ENCODE assay signal across 23 mouse cellular contexts in the genomic region with DNA sequence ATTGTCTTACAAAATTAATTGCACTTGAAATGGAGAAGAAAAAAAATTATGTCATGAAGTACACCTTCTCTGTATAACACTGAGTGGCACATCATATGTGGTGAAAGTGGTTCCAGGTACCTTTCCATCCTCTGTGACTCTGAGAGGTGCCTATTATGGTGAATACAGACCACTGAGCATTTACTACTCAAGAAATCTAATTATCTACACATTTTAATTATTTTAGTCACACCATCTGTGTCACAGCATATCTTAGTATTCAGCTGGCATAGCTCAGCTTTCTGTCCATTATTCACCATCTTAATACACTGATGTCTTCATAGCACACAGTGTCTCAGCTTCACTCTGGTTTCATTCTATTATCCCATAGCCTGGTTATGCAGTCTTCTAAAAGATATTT. TPM values are rescaled to one million over a fixed set of nuclear protein-coding genes. Genes with fewer than 3 reads are reported as not detected.
DNase-seq lines count a peak whose midpoint lies in the region; ATAC-seq and TF ChIP-seq lines count a peak whose summit lies in the region.
"Had no signal": no experiment of that assay in that cellular context is flagged by ENCODE, and none has a peak within 500 bp of the region (broad histone marks: within the 10 kb centered on the region; RNA-seq: fewer than 3 reads in every experiment).

No protein-coding gene starts in this region.

- DNase-seq in forebrain, embryonic 14.5 days (ENCODE audit: low spot score): peak; percentile 51
- no peak for DNase-seq in forebrain, embryonic 11.5 days (ENCODE audit: low spot score)
- no peak for DNase-seq in midbrain, embryonic 11.5 days (ENCODE audit: low spot score, missing footprints)
- DNase-seq in midbrain, postnatal 0 days (ENCODE audit: low spot score): no peak
- peak; percentile 60 for DNase-seq in brain, embryonic 14.5 days (ENCODE audit: low read depth)
- DNase-seq in left cerebral cortex, adult 2 months (ENCODE audit: extremely low spot score in 1 of 2, low spot score in 2 of 2): no peak
- no peak for DNase-seq in left cerebral cortex, postnatal 10 days (ENCODE audit: extremely low spot score in 1 of 2, low spot score in 2 of 2)
- DNase-seq: adrenal gland, postnatal 14 days; cerebellum, adult 18-20 months; cerebellum, adult 9-11 months; cerebellum, postnatal 36 days; gastrocnemius, postnatal 14 days; kidney, adult 18-20 months had no signal

- TF ChIP-seq CTCF in midbrain, postnatal 0 days (IDR thresholded peaks at IDR 0.05): no peak
- TF ChIP-seq CTCF in brain, embryonic 14.5 days (IDR thresholded peaks at IDR 0.05; ENCODE audit: borderline replicate concordance, extremely low read depth, insufficient read depth, insufficient read length): no peak
- TF ChIP-seq CTCF in left cerebral cortex, adult 2 months (IDR thresholded peaks at IDR 0.05): no peak

- intact Hi-C loops in left cerebral cortex, adult 2 months (cut with DNase I): loop anchor here (10.0 kb wide), 2 partner anchors 149 to 349 kb away; no protein-coding TSS in a partner anchor
- intact Hi-C loops in left cerebral cortex, postnatal 10 days (cut with DNase I): no loop called here

- no peaks in the 10 kb centered on the region for H3K27me3 ChIP-seq in forebrain, embryonic 14.5 days (replicated peaks; ENCODE audit: control insufficient read depth, insufficient read depth, low read length)
- peaks cover 1% of the 10 kb centered on the region; the same call in 1 of the 2 replicates for H3K27me3 ChIP-seq in forebrain, embryonic 11.5 days (ENCODE audit: control insufficient read depth, insufficient read depth, low read length)
- peaks cover 3% of the 10 kb centered on the region; the same call in 1 of the 2 replicates for H3K27me3 ChIP-seq in midbrain, embryonic 11.5 days (ENCODE audit: control insufficient read depth, insufficient read depth, low read length)
- H3K27me3 ChIP-seq in midbrain, postnatal 0 days (ENCODE audit: insufficient read depth, low read length): no peaks in the 10 kb centered on the region
- H3K27me3 ChIP-seq in forebrain, embryonic 16.5 days (replicated peaks; ENCODE audit: control insufficient read depth, insufficient read depth, low read length): no peaks in the 10 kb centered on the region
- H3K27me3 ChIP-seq: CH12.LX; intestine, embryonic 15.5 days; Patski had no signal

- no peak overlapping the region for H3K27ac ChIP-seq in forebrain, embryonic 14.5 days (ENCODE audit: low read depth, low read length)
- no peak overlapping the region for H3K27ac ChIP-seq in forebrain, embryonic 11.5 days (ENCODE audit: low read depth, low read length)
- no peak overlapping the region for H3K27ac ChIP-seq in midbrain, embryonic 11.5 days (ENCODE audit: low read depth, low read length)
- H3K27ac ChIP-seq in midbrain, postnatal 0 days (ENCODE audit: low read depth, low read length): no peak overlapping the region
- no peak overlapping the region for H3K27ac ChIP-seq in forebrain, embryonic 16.5 days (ENCODE audit: low read length)
- no peak overlapping the region for H3K27ac ChIP-seq in left cerebral cortex, adult 2 months
- H3K27ac ChIP-seq: embryonic facial prominence, embryonic 13.5 days; intestine, embryonic 15.5 days had no signal

- H3K4me2 ChIP-seq in forebrain, embryonic 14.5 days (ENCODE audit: low read length): no peak overlapping the region
- no peak overlapping the region for H3K4me2 ChIP-seq in forebrain, embryonic 11.5 days (ENCODE audit: low read depth, low read length, severe bottlenecking)
- H3K4me2 ChIP-seq in midbrain, embryonic 11.5 days: no peak overlapping the region
- H3K4me2 ChIP-seq in midbrain, postnatal 0 days (ENCODE audit: low read depth, low read length, poor library complexity, severe bottlenecking): no peak overlapping the region
- H3K4me2 ChIP-seq in forebrain, embryonic 16.5 days (ENCODE audit: low read length): no peak overlapping the region
- H3K4me2 ChIP-seq: embryonic facial prominence, embryonic 13.5 days; heart, embryonic 12.5 days; intestine, embryonic 15.5 days had no signal

- peak; percentile 41; the same call in 1 of the 2 replicates for ATAC-seq in forebrain, embryonic 14.5 days
- ATAC-seq in forebrain, embryonic 11.5 days (replicated peaks; ENCODE audit: low FRiP score): no peak
- peak; percentile 28; the same call in 1 of the 2 replicates for ATAC-seq in midbrain, embryonic 11.5 days (ENCODE audit: low FRiP score)
- no peak for ATAC-seq in midbrain, postnatal 0 days (ENCODE audit: low FRiP score)
- ATAC-seq in forebrain, embryonic 16.5 days: peak; percentile 46
- ATAC-seq: activated CD4-positive, CD25-positive, alpha-beta regulatory T cell, adult 4 months; intestine, embryonic 15.5 days; Patski had no signal

- H3K36me3 ChIP-seq in forebrain, embryonic 14.5 days (ENCODE audit: control insufficient read depth, insufficient read depth, low read length): no peaks in the 10 kb centered on the region
- no peaks in the 10 kb centered on the region for H3K36me3 ChIP-seq in forebrain, embryonic 11.5 days (ENCODE audit: control insufficient read depth, insufficient read depth, low read length)
- H3K36me3 ChIP-seq in midbrain, embryonic 11.5 days (ENCODE audit: control insufficient read depth, insufficient read depth, low read length): no peaks in the 10 kb centered on the region
- no peaks in the 10 kb centered on the region for H3K36me3 ChIP-seq in midbrain, postnatal 0 days (ENCODE audit: insufficient read depth, low read length)
- H3K36me3 ChIP-seq in forebrain, embryonic 16.5 days (ENCODE audit: control insufficient read depth, insufficient read depth): no peaks in the 10 kb centered on the region
- H3K36me3 ChIP-seq: embryonic facial prominence, embryonic 13.5 days; heart, embryonic 12.5 days; intestine, embryonic 15.5 days had no signal

- no peaks in the 10 kb centered on the region for H3K9me3 ChIP-seq in forebrain, embryonic 14.5 days (replicated peaks; ENCODE audit: control insufficient read depth, low read length)
- no peaks in the 10 kb centered on the region for H3K9me3 ChIP-seq in forebrain, embryonic 11.5 days (ENCODE audit: control insufficient read depth, low read length)
- H3K9me3 ChIP-seq in midbrain, embryonic 11.5 days (ENCODE audit: control insufficient read depth, low read length): no peaks in the 10 kb centered on the region
- H3K9me3 ChIP-seq in midbrain, postnatal 0 days (ENCODE audit: low read length): no peaks in the 10 kb centered on the region
- no peaks in the 10 kb centered on the region for H3K9me3 ChIP-seq in forebrain, embryonic 16.5 days (ENCODE audit: control insufficient read depth, low read length)
- H3K9me3 ChIP-seq: embryonic facial prominence, embryonic 13.5 days; heart, embryonic 12.5 days; intestine, embryonic 15.5 days had no signal

- H3K9ac ChIP-seq in forebrain, embryonic 14.5 days (ENCODE audit: low read length): no peak overlapping the region
- H3K9ac ChIP-seq in forebrain, embryonic 11.5 days (ENCODE audit: low read length): no peak overlapping the region
- H3K9ac ChIP-seq in midbrain, embryonic 11.5 days (ENCODE audit: low read length): no peak overlapping the region
- no peak overlapping the region for H3K9ac ChIP-seq in midbrain, postnatal 0 days (replicated peaks; ENCODE audit: low read length, poor library complexity, severe bottlenecking)
- H3K9ac ChIP-seq in forebrain, embryonic 16.5 days (replicated peaks; ENCODE audit: low read depth, low read length): no peak overlapping the region
- H3K9ac ChIP-seq: embryonic facial prominence, embryonic 13.5 days; heart, embryonic 12.5 days; intestine, embryonic 15.5 days had no signal

- no peak for TF ChIP-seq POLR2A in brain, embryonic 14.5 days (IDR thresholded peaks at IDR 0.05; ENCODE audit: borderline replicate concordance, extremely low read depth, insufficient read depth, insufficient read length, poor library complexity, severe bottlenecking)

- H3K4me1 ChIP-seq in forebrain, embryonic 14.5 days (ENCODE audit: control insufficient read depth, insufficient read depth, low read length): 0 out of 2 replicates have a peak, but pooled peaks cover 3% of the 10 kb centered on the region
- H3K4me1 ChIP-seq in forebrain, embryonic 11.5 days (replicated peaks; ENCODE audit: control insufficient read depth, insufficient read depth, low read length): no peaks in the 10 kb centered on the region
- H3K4me1 ChIP-seq in midbrain, embryonic 11.5 days (ENCODE audit: control insufficient read depth, insufficient read depth, low read length): no peaks in the 10 kb centered on the region
- H3K4me1 ChIP-seq in midbrain, postnatal 0 days (ENCODE audit: insufficient read depth, low read length): no peaks in the 10 kb centered on the region
- peaks cover 12% of the 10 kb centered on the region for H3K4me1 ChIP-seq in forebrain, embryonic 16.5 days (replicated peaks; ENCODE audit: control insufficient read depth, insufficient read depth, low read length)
- H3K4me1 ChIP-seq: embryonic facial prominence, embryonic 13.5 days; heart, embryonic 12.5 days; intestine, embryonic 15.5 days had no signal

- H3K4me3 ChIP-seq in forebrain, embryonic 14.5 days (ENCODE audit: low read depth, low read length): no peak overlapping the region
- H3K4me3 ChIP-seq in forebrain, embryonic 11.5 days (ENCODE audit: low read depth, low read length): no peak overlapping the region
- H3K4me3 ChIP-seq in midbrain, embryonic 11.5 days (ENCODE audit: low read depth, low read length): no peak overlapping the region
- H3K4me3 ChIP-seq in midbrain, postnatal 0 days (ENCODE audit: low read depth, low read length): no peak overlapping the region
- no peak overlapping the region for H3K4me3 ChIP-seq in forebrain, embryonic 16.5 days (replicated peaks; ENCODE audit: low read length)
- no peak overlapping the region for H3K4me3 ChIP-seq in left cerebral cortex, adult 2 months
- H3K4me3 ChIP-seq: embryonic facial prominence, embryonic 13.5 days; heart, embryonic 12.5 days; intestine, embryonic 15.5 days had no signal

RNA-seq across cellular contexts. Expression of a gene that starts 7.7 kb away (rescaled TPM):
- 5.0 and 9.9 TPM in 2 replicates for polyA plus RNA-seq in forebrain, embryonic 14.5 days (2014; fragmentation: Nextera tagmentation; extraction: Ambion mirVana)
- 2.6 and 3.2 TPM in 2 replicates for polyA plus RNA-seq in forebrain, embryonic 11.5 days (2014; fragmentation: Nextera tagmentation; extraction: Ambion mirVana)
- 0.92 and 0.97 TPM in 2 replicates for polyA plus RNA-seq in midbrain, embryonic 11.5 days (2014; fragmentation: Nextera tagmentation; extraction: Ambion mirVana)
- 29.8 and 39.5 TPM in 2 replicates for total RNA-seq in midbrain, postnatal 0 days (2014; rRNA removed)
- polyA plus RNA-seq in midbrain, postnatal 0 days (2015; fragmentation: Nextera tagmentation; extraction: Ambion mirVana): 4.9 and 7.3 TPM in 2 replicates
- polyA plus RNA-seq in brain, embryonic 14.5 days (2012; rRNA removed): 5.8 and 9.5 TPM in 2 replicates
- 13.0 and 19.3 TPM in 2 replicates for polyA plus RNA-seq in forebrain, embryonic 16.5 days (2015; fragmentation: Nextera tagmentation; extraction: Ambion mirVana)
- total RNA-seq in left cerebral cortex, adult 2 months (2021): 100 to 1,000 TPM; 118 to 126 TPM
- total RNA-seq in left cerebral cortex, postnatal 10 days (2021): 100 to 1,000 TPM; 116 to 118 TPM
- total RNA-seq: CH12.LX; gastrocnemius, adult 18-20 months; heart, postnatal 25 days had no signal
- polyA plus RNA-seq: gonadal fat pad, adult 2 months had no signal

Comparison
In these comparisons a context has a peak if more than half of its experiments do, and no peak if none do; other contexts are left out.
1. ATAC-seq: peak in forebrain, embryonic 14.5 days (single experiment), midbrain, embryonic 11.5 days (single experiment) and forebrain, embryonic 16.5 days (single experiment); none in forebrain, embryonic 11.5 days (single experiment) and midbrain, postnatal 0 days (single experiment).
2. DNase-seq: peak in forebrain, embryonic 14.5 days (single experiment) and brain, embryonic 14.5 days (single experiment); none in forebrain, embryonic 11.5 days (single experiment), midbrain, embryonic 11.5 days (single experiment), midbrain, postnatal 0 days (single experiment), left cerebral cortex, adult 2 months (0 of 2) and left cerebral cortex, postnatal 10 days (0 of 2).